Mouse (Mus musculus): ENCODE results near the gene Man2a1.

The Man2a1 gene

GRCm38 (mm10) chr17:64600372-64601090 is at the start of gene Man2a1:
Gene Man2a1 (plus strand): TSS chr17:64600736.
- in situ Hi-C loops (cut with MboI; ENCODE audit: unreplicated experiment in 2 of 2), result loop anchor here (5.0 to 25.0 kb wide), 3 partner anchors 272 to 1238 kb away; no protein-coding TSS in a partner anchor

- in situ Hi-C loops (cut with MboI; ENCODE audit: unreplicated experiment in 2 of 2), result no loop called here
These were observed 47.2 kb upstream of the Man2a1 start for GRCm38 (mm10) chr17:64553358-64553757.

DNA sequence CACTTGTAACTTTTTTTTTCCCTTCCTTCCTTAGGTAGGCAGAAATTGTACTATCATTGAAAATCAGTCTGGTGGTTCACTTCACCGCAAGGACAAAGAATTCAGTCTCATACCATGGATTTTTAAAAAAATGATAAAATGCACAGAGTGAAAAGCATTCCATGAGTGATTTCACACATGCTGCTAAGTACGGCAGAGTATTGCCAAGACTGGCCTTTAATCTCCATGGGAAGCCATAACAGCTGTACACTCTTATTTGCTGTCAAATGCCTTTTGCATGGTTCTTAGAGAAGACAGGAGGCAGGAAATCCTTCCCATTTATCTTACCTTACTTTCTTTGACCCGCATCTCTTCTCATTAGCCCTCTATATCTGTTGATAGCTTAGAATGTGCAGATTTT is 45.6 kb upstream of the Man2a1 start:
- in situ Hi-C loops (cut with MboI; ENCODE audit: unreplicated experiment in 2 of 2), result no loop called here

DNA sequence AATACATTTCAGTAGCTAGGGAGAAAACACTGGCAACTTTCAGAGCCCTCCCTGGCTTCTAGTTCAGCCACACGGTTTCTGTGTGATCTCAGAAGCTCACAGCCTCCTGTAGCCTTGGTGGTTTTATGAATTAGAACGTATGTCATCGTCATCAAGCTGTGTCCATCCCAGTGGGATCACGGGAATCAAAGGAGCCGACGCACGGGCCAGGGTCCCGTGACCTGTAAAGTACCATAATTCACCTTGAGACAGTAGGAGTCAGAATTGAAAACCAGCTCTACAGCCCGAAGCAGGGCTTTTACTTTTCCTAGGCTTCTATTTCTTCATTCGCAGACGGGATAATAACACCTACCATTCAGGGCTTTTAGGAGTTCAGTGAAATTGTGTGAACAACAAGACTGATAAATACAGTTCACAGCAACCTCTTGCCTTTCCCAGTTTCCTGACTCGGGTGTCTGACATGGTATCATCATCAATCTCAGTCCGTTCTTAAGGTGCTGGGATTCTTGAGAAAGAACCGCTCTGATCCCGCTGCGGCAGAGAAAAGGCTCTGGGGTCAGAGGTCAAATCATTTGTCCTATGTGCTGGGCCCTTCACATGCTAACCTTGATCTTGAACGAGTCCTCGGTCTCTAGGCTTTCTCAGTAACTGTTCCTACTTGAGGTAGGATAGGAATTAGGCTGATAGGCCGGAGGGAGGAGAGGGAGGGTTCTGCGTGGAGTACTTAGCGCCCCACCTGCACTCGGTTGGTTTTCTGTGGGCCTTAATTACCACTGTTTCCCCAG is 43.7 kb upstream of the Man2a1 start:
- in situ Hi-C loops (cut with MboI; ENCODE audit: unreplicated experiment in 2 of 2), result no loop called here

DNA sequence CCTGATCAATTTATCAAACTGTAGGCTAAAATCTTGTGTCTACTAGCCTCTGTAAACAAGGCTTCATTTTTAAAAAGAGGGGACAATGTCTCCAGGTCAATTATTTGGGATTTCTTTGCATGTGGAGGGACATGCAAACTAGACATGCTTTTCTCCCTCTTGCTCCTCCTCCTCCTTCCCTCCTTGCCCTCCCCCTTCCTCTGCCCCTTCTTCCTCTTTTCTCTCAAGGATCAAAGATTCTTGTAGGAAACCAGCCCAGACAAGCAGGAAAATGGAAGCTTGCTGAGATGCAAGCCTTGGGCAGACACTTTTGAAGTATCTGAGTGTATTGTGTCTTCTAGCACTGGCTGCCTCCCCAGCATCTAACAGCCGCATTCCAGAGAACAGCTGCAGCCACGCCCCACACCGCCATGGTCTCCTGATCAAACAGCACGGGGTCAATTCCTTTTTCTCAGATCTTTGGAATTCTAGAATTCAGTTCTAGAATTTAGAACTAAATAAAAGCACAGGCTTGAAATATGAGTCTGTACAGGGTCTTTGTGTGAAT is 41.5 kb upstream of the Man2a1 start:
- in situ Hi-C loops (cut with MboI; ENCODE audit: unreplicated experiment in 2 of 2), result no loop called here

GRCm38 (mm10) chr17:64566435-64566834 is 34.1 kb upstream of the Man2a1 start:
- in situ Hi-C loops (cut with MboI; ENCODE audit: unreplicated experiment in 2 of 2), result no loop called here

GRCm38 (mm10) chr17:64567546-64567945 is 33.0 kb upstream of the Man2a1 start:
- in situ Hi-C loops (cut with MboI; ENCODE audit: unreplicated experiment in 2 of 2), result no loop called here

- in situ Hi-C loops (cut with MboI; ENCODE audit: unreplicated experiment in 2 of 2), result no loop called here
These were observed 26.6 kb upstream of the Man2a1 start for GRCm38 (mm10) chr17:64573981-64574380.

DNA sequence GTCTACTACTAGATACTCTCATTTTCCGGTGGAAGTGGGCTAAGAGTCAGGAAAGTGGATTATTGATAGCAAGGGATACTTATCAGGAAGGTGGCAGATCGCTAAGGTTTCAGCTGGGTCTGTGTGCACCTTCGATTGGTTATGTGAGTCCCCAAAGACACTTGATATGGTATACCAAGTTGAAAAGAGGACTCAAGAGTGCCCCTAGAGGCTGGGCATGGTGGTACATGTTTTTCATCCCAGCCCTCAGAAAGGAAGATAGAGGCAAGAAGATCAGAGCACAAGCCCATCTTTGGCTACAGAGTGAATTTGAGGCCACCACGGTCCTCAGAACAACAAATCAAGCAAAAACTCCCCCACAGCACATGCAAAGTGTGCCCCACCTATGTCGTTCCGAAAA is 25.3 kb upstream of the Man2a1 start:
- in situ Hi-C loops (cut with MboI; ENCODE audit: unreplicated experiment in 2 of 2), result loop anchor here in 1 of 2 experiments (25.0 kb wide), 1 partner anchor 1063 kb away; the partner anchor contains the start of gene Fbxl17

DNA sequence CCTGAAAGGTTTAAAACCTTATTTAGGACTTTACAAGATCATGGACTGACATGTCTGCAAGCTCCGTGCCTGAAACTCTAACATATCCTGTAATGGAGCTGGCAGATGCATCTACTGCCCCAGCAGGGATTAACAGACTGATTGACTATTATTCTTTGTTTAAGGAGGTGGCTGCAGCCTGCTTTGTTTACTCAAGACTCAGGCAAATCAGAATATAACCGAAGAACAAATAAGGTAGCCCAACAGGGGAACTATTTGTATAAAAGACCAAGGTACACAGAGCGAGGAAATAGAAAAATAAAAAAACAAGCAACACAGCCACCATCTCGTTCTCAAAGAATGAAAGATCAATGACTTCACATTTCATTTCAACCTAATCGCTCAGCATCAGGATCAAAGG is 23.1 kb upstream of the Man2a1 start:
- in situ Hi-C loops (cut with MboI; ENCODE audit: unreplicated experiment in 2 of 2), result loop anchor here in 1 of 2 experiments (25.0 kb wide), 1 partner anchor 1065 kb away; the partner anchor contains the start of gene Fbxl17

DNA sequence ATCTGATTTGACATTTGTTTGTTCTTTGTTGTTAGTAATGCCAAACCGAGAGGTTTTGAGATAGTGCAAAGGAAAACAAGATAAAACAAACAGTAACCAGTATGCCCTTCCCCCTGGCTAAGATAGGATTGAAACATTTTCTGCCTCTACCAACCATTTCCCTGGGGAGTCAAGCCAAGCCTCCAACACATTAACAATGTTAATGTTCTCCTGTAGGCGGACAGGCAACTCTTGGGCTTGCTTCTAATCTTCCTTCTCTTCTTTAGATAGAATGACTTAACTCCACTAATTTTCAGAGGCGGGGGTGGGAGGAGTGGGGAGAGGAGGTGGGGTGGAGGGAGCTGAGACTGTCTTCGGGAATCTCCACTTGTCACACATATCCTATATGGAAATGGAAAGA is 22.2 kb upstream of the Man2a1 start:
- in situ Hi-C loops (cut with MboI; ENCODE audit: unreplicated experiment in 2 of 2), result loop anchor here in 1 of 2 experiments (25.0 kb wide), 1 partner anchor 1066 kb away; the partner anchor contains the start of gene Fbxl17

GRCm38 (mm10) chr17:64579696-64580095 is 20.8 kb upstream of the Man2a1 start:
- in situ Hi-C loops (cut with MboI; ENCODE audit: unreplicated experiment in 2 of 2), result loop anchor here in 1 of 2 experiments (25.0 kb wide), 1 partner anchor 1067 kb away; the partner anchor contains the start of gene Fbxl17

DNA sequence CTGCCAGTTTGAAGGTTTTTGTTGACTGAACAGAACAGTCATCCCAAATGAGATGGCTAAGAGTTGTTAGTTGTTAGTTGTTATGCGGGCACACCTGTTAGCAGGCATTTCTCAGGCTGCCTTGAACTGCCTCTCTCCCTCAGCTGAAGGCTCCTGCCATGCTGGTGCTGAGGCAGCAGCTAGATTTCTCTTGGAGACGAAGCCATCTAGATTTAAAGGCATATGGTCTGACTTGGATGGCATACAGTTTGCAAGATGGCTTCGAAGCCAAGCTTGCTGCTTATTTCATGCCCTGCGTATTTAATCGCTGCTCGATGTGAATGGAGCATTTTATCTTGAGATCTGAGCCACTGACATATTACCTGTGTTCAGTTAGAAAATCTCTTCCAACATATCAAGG is 19.4 kb upstream of the Man2a1 start:
- in situ Hi-C loops (cut with MboI; ENCODE audit: unreplicated experiment in 2 of 2), result loop anchor here in 1 of 2 experiments (25.0 kb wide), 1 partner anchor 1069 kb away; the partner anchor contains the start of gene Fbxl17

DNA sequence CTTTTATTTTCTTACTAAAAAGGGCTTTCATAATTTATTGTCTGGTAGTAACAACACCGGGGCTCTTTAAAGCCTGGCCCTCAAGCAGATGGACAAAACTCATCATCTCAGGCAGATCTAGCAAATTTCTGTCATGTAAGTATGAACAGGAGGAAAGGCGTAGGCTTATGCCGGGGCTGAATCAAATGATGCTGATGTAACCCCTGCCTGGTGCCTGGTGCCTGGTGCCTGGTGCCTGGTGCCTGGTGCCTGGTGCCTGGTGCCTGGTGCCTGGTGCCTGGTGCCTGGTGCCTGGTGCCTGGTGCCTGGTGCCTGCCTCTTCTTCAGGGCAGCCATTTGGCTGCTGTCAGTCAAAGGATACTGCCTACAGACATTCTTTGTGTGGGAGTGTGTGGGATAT is 18.6 kb upstream of the Man2a1 start:
- in situ Hi-C loops (cut with MboI; ENCODE audit: unreplicated experiment in 2 of 2), result loop anchor here in 1 of 2 experiments (25.0 kb wide), 1 partner anchor 1070 kb away; the partner anchor contains the start of gene Fbxl17

- in situ Hi-C loops (cut with MboI; ENCODE audit: unreplicated experiment in 2 of 2), result loop anchor here (10.0 to 25.0 kb wide), 5 partner anchors 256 to 1078 kb away; partner anchors contain the start of genes Fbxl17 (in 1 of the 2) and Pja2 (in 1 of the 2)
These were observed 10.1 kb upstream of the Man2a1 start for GRCm38 (mm10) chr17:64590483-64590882.

DNA sequence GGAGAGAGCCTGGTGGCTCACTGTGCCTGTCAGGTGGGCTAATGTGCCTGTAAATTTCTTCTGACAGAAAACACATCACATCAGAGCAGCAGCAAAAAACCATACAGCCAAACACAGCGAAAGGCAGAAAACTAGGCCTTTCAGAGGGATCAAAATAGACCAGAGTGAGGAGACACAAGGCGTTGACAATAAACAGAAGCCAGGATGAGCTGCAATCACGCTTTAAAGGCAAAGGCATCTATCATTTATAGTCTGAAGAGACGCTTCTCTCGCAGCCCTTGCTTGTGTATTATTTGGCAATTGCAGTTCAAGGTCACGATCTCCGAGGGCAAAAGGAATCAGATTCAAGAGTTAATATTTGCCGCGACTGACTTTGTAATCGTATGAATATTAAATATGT is 9.2 kb upstream of the Man2a1 start:
- in situ Hi-C loops (cut with MboI; ENCODE audit: unreplicated experiment in 2 of 2), result loop anchor here (10.0 to 25.0 kb wide), 5 partner anchors 257 to 1079 kb away; partner anchors contain the start of genes Fbxl17 (in 1 of the 2) and Pja2 (in 1 of the 2)

- in situ Hi-C loops (cut with MboI; ENCODE audit: unreplicated experiment in 2 of 2), result loop anchor here (10.0 to 25.0 kb wide), 5 partner anchors 258 to 1080 kb away; partner anchors contain the start of genes Fbxl17 (in 1 of the 2) and Pja2 (in 1 of the 2)
These were observed 8.2 kb upstream of the Man2a1 start for GRCm38 (mm10) chr17:64592355-64592754.

DNA sequence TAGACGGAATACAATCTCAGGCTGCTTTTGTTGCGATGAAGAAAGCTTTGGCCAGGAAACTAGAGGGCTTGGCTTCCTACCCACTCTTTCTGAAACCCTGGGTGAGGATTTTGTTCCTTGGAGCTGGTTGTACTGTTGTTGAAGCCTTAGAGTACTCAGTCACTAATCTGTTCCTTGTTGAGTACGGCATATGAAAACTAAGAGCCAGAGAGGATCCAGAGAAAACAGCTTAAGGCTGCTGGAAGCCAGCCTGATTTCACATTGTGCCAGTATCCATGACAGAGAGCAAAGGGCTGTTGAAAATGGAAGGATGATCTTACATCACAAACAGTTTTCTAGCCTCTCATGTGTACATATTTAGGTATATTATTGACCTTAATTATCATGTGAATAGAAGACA is 7.7 kb upstream of the Man2a1 start:
- in situ Hi-C loops (cut with MboI; ENCODE audit: unreplicated experiment in 2 of 2), result loop anchor here (10.0 to 25.0 kb wide), 5 partner anchors 258 to 1080 kb away; partner anchors contain the start of genes Fbxl17 (in 1 of the 2) and Pja2 (in 1 of the 2)

GRCm38 (mm10) chr17:64597770-64598169 is 2.8 kb upstream of the Man2a1 start:
- in situ Hi-C loops (cut with MboI; ENCODE audit: unreplicated experiment in 2 of 2), result loop anchor here (5.0 to 25.0 kb wide), 6 partner anchors 75 to 1085 kb away; partner anchors contain the start of genes Fbxl17 (in 1 of the 2) and Pja2 (in 1 of the 2)

- in situ Hi-C loops (cut with MboI; ENCODE audit: unreplicated experiment in 2 of 2), result loop anchor here (5.0 to 25.0 kb wide), 9 partner anchors 78 to 1238 kb away; partner anchors contain the start of genes Fbxl17 (in 1 of the 2) and Pja2 (in 1 of the 2)
These were observed 620 bp upstream of the Man2a1 start for GRCm38 (mm10) chr17:64599916-64600315.

All from v-Abl transformed pro-B cells (cell line).